Mouse (Mus musculus) hindbrain, embryonic 13.5 days (tissue): ENCODE measurements around the gene Tmem252. TPM values are rescaled to one million over a fixed set of nuclear protein-coding genes. Genes with fewer than 3 reads are reported as not detected.

ENCODE experiments used
- ATAC-seq: fragments of 200-750 bp; cut with Nextera tagmentation; 2 replicates; pipeline ENCODE4 v1.8.0; 2017; ENCODE audit warnings: moderate TSS enrichment; ENCODE audit not compliant: low FRiP score
- H3K27ac ChIP-seq: fragments of 300-500 bp; sonication (generic); 2 replicates; pipeline ENCODE4 v1.5.1; 2015; ENCODE audit warnings: inconsistent platforms, mild to moderate bottlenecking, moderate library complexity
- H3K27me3 ChIP-seq: fragments of 300-500 bp; sonication (generic); 2 replicates; pipeline ENCODE4 v1.6.1; 2015; ENCODE audit warnings: mild to moderate bottlenecking, inconsistent platforms
- H3K36me3 ChIP-seq: fragments of 300-500 bp; sonication (generic); 2 replicates; pipeline ENCODE4 v1.6.1; 2015; ENCODE audit warnings: mild to moderate bottlenecking, inconsistent platforms
- H3K4me1 ChIP-seq: fragments of 300-500 bp; sonication (generic); replicated peaks from 2 replicates; pipeline ENCODE4 v1.6.1; 2015; ENCODE audit warnings: inconsistent platforms
- H3K4me2 ChIP-seq: fragments of 300-500 bp; sonication (generic); 2 replicates; pipeline ENCODE4 v1.6.1; 2015; ENCODE audit warnings: inconsistent platforms, mild to moderate bottlenecking, moderate library complexity
- H3K4me3 ChIP-seq: fragments of 300-500 bp; sonication (generic); 2 replicates; pipeline ENCODE4 v1.5.1; 2015; ENCODE audit warnings: mild to moderate bottlenecking, inconsistent platforms
- H3K9ac ChIP-seq: fragments of 300-500 bp; sonication (generic); 2 replicates; pipeline ENCODE4 v1.6.1; 2015; ENCODE audit warnings: mild to moderate bottlenecking, inconsistent platforms
- H3K9me3 ChIP-seq: fragments of 300-500 bp; sonication (generic); 2 replicates; pipeline ENCODE4 v1.6.1; 2016; ENCODE audit warnings: inconsistent platforms
- WGBS: fragments of 180-500 bp; shearing (Covaris S2); methylation state at CpG from one replicate; pipeline ENCODE4 v1.1.7; 2015; 5-methylcytosine and 5-hydroxymethylcytosine counted together
- polyA plus RNA-seq: library from polyadenylated mRNA; unstranded; fragments of >200 nt; fragmentation: Nextera tagmentation; extraction: Ambion mirVana; gene quantifications from 2 replicates; pipeline ENCODE4 v1.2.1, GENCODE M21; 2015

Gene Tmem252
- 1.2 and 1.7 TPM in 2 replicates for polyA plus RNA-seq

DNA sequence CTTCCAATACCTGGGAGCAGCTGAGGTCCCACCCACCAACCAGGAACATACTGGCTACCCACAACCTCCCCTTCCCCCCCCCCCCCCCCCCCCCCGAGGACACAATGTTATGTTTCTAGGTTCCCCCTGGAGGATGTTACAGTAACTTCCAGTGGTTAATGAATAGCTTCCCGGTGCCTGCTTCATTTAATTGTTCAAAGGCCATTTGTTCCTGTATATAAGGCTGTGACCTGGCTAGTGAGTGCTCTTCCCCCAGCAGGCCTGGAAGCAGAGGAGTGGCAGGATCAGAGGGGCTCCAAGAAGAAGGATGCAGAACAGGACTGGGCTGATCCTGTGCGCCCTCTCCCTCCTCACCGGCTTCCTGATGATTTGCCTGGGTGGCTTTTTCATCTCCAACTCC is at the start of gene Tmem252:
Gene Tmem252 (plus strand): TSS at position 247 of the 400 bp plus-strand sequence.
- Histone ChIP-seq H3K27me3 (no peaks in the 10 kb centered on the region), H3K4me3 (no peak within 1 kb of the TSS), H3K9me3 (no peaks in the 10 kb centered on the region), H3K27ac (no peak within 1 kb of the TSS), H3K9ac (no peak within 1 kb of the TSS), H3K36me3 (no peaks in the 10 kb centered on the region), H3K4me2 (no peak within 1 kb of the TSS), H3K4me1 (no peaks in the 10 kb centered on the region)
- no peak for ATAC-seq
- WGBS = 65% methylated on average over 3 of the region's 4 CpGs

DNA sequence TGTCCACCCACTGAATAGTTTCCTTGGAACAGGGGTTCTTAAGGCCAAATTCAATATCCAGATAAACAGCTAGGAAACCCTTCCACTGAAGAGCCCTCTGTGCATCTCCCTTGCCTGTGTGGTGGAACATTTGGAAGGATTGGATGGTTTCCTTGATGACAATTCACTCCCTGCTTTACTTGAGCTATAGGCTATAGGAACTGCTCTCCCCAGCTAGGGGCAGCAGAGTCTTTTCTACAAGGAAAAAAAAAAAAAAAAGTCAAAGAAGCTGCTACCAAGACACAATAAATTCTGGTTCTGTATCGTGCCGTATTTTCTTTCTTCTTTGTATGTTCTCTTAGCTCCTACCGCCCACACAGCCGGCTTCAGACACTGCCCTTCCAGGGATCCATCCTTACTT is 45.8 kb upstream of the Tmem252 start:
- H3K9ac ChIP-seq = no peak overlapping the region
- H3K4me2 ChIP-seq = no peak overlapping the region
- WGBS = 85% methylated on average over 4 of the region's 4 CpGs
- H3K27me3 ChIP-seq = no peaks in the 10 kb centered on the region; the same call in 1 of the 2 replicates
- no peak overlapping the region for H3K4me3 ChIP-seq
- no peaks in the 10 kb centered on the region for H3K4me1 ChIP-seq
- H3K9me3 ChIP-seq = no peaks in the 10 kb centered on the region
- no peak for ATAC-seq
- H3K27ac ChIP-seq = no peak overlapping the region
- no peaks in the 10 kb centered on the region for H3K36me3 ChIP-seq

DNA sequence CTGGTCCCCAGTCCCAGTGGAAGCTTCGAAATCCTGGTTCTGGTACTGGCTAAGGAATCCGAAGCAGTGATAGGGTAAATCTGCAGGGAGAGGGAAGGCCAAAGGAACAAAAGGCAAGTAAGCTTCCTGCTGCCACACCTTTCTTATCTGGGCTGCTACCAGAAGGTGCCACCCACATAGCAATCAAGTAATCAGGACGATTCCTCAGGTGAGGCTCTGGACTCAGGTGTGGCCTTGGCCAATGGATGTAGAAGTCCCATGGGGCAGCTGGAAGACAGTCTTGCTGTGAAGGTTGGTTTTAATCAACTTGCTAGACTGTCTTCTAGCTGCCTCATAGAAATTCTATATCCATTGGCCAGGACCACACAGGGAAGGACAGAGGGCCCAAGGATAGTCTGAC is 40.8 kb upstream of the Tmem252 start:
- 91% methylated on average over 3 of the region's 3 CpGs for WGBS

DNA sequence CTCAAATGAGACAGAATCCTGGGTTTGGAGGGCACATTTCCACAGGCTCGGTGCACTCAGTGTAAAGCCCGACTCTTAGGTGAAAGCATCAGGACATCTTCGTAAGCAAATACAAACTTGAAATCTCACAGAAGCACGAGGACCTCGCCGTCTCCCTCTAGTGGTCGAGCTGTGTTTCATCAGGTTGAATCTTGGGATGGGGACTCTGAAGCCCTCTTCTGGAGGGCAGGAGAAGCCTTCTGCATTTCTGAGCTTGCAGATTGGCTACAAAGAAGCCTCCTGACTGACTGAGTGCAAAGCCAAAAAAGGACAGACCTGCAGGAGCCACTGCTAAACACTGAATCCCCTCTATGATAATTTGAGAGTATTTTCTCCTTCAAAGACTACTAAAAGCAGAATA is 39.2 kb upstream of the Tmem252 start:
- H3K36me3 ChIP-seq = no peaks in the 10 kb centered on the region
- H3K4me2 ChIP-seq = no peak overlapping the region
- no peak overlapping the region for H3K27ac ChIP-seq
- H3K9me3 ChIP-seq = no peaks in the 10 kb centered on the region
- no peaks in the 10 kb centered on the region for H3K27me3 ChIP-seq
- WGBS = 9% methylated on average over 7 of the region's 7 CpGs
- H3K4me3 ChIP-seq = no peak overlapping the region
- no peak for ATAC-seq
- no peaks in the 10 kb centered on the region for H3K4me1 ChIP-seq
- H3K9ac ChIP-seq = no peak overlapping the region

More for the DNA sequence above, 40.8 kb upstream of the Tmem252 start:
- Histone ChIP-seq H3K4me3 (no peak overlapping the region), H3K4me2 (no peak overlapping the region), H3K9me3 (no peaks in the 10 kb centered on the region), H3K27me3 (no peaks in the 10 kb centered on the region), H3K36me3 (no peaks in the 10 kb centered on the region), H3K27ac (no peak overlapping the region), H3K9ac (no peak overlapping the region), H3K4me1 (no peaks in the 10 kb centered on the region)
- ATAC-seq = no peak

DNA sequence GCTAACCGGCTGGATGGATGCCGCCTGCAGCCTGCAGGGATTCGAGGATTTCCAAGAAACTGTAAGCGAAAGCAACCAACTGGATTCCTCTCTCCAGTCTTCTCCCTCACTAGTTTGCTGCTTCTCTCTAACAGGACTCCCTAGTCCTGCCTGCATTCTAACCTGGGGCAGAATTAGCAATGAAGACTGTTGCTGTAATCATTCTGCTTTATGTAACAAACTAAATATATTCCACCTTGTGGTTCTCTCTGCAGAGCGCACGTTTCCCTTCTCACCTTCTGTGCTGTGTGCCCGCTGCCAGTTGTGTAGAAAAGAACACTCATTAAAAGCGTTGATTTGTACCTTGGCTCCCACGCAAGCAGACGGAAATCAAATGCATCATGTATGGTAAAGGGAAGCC is 37.2 kb upstream of the Tmem252 start:
- no peak for ATAC-seq
- H3K27me3 ChIP-seq = no peaks in the 10 kb centered on the region
- WGBS = 90% methylated on average over 10 of the region's 10 CpGs
- no peaks in the 10 kb centered on the region for H3K4me1 ChIP-seq
- no peaks in the 10 kb centered on the region for H3K9me3 ChIP-seq
- H3K36me3 ChIP-seq = no peaks in the 10 kb centered on the region
- no peak overlapping the region for H3K9ac ChIP-seq
- H3K4me2 ChIP-seq = no peak overlapping the region
- H3K4me3 ChIP-seq = no peak overlapping the region
- H3K27ac ChIP-seq = no peak overlapping the region

DNA sequence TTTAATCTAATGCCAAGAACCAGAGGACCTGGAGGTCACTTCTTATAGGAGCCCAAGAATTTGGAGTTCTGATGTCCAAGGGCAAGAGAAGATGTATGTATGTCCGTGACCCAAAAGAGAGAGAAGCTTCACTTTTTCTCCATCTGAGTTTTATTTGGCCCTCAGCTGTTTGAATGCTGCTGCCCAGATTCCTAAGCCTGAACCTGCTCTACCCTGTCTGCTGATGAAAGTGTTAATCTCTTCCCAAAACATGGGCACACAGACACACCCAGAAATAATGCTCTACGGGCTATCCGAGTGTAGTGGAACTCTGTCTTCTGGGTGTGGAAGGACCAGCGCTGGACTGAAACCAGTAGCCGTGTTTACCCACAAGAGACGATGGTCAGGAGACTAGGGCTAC is 35.8 kb upstream of the Tmem252 start:
- no peak overlapping the region for H3K4me2 ChIP-seq
- no peak for ATAC-seq
- H3K36me3 ChIP-seq = no peaks in the 10 kb centered on the region
- H3K27me3 ChIP-seq = no peaks in the 10 kb centered on the region
- H3K4me3 ChIP-seq = no peak overlapping the region
- H3K9me3 ChIP-seq = no peaks in the 10 kb centered on the region
- no peaks in the 10 kb centered on the region for H3K4me1 ChIP-seq
- WGBS = 89% methylated on average over 6 of the region's 6 CpGs
- H3K27ac ChIP-seq = no peak overlapping the region
- no peak overlapping the region for H3K9ac ChIP-seq

DNA sequence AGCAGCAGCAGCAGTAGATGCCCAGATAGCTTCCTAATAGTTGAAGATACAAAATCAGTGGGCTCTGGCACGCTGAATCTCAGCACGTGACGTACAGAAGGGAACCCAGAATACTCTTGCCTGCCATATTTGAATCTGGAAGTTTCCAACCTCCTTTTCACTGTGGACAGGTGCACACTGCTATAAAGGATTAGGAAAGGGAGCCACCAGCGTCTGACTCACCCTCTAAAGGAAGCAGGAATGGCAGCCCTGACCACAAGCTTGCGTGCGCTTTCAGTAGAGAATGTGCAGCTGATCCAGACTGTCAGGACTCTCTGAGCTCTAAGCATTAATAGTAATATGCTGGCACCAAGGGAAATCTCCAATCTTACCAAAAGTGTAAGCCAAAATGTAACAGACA is 32.8 kb upstream of the Tmem252 start:
- no peaks in the 10 kb centered on the region for H3K27me3 ChIP-seq
- 90% methylated on average over 6 of the region's 6 CpGs for WGBS

DNA sequence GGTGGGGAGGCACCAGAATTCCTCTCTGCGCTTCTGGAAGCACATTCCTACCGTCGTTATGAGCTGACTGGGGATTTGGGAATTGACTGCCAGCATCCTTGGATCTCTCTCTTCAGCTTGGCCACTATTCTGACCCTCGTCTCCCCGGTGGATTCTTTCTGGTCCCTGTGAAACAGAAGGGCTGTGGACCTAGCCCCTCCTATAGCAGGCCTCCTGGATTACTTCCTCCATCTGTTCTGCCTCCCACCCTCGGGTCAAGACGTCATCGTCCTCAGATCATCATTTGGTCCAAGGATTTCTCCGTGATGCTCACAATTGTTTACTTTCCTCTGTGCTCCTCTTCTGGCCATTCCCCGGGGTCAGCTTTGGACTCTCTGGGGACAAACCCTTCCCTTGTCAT is 28.8 kb upstream of the Tmem252 start:
- no peak for ATAC-seq
- no peak overlapping the region for H3K4me2 ChIP-seq
- no peak overlapping the region for H3K9ac ChIP-seq
- no peaks in the 10 kb centered on the region for H3K27me3 ChIP-seq
- H3K9me3 ChIP-seq = no peaks in the 10 kb centered on the region
- H3K4me3 ChIP-seq = no peak overlapping the region
- H3K27ac ChIP-seq = no peak overlapping the region
- no peaks in the 10 kb centered on the region for H3K36me3 ChIP-seq
- 69% methylated on average over 10 of the region's 10 CpGs for WGBS
- 0 out of 2 replicates have a peak, but pooled peaks cover 6% of the 10 kb centered on the region for H3K4me1 ChIP-seq

More for the DNA sequence above, 32.8 kb upstream of the Tmem252 start:
- Histone ChIP-seq H3K4me3 (no peak overlapping the region), H3K27ac (no peak overlapping the region), H3K36me3 (no peaks in the 10 kb centered on the region), H3K4me1 (0 out of 2 replicates have a peak, but pooled peaks cover 6% of the 10 kb centered on the region), H3K9me3 (no peaks in the 10 kb centered on the region), H3K4me2 (no peak overlapping the region), H3K9ac (no peak overlapping the region)
- ATAC-seq = no peak

DNA sequence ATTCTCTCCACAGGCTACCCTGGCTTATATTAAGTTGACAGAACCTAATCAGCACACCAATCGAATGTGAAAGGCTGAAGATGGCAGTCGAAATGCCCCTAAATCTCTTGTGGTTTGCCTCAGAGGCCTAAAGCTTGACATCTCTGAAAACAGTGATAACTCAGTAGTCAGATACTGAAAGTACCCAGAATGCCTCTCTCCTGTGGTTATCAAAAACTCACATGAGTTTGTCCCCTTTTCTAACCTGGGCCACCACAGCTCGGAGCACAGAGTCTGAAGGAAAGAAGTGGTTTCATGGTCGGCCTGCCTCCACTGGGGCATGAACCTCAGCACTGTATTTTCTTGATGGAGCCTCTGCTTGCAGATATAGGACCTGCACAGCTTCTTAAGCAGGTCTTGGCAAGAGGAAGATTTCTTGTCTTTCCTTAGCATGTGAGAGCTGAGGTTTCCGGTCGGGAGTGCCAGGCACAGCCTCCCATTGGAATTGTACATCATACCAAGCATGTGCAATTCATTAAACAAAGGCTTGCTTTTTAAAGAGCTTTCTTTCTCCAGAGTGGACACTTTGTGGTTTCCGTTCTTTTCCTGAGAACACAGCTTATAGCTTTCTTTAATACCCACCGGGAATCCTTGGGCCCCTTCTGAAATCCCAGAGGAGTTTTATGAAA is 27.5 kb upstream of the Tmem252 start:
- WGBS = 81% methylated on average over 8 of the region's 8 CpGs
- Histone ChIP-seq H3K27ac (no peak overlapping the region), H3K9ac (no peak overlapping the region), H3K4me3 (no peak overlapping the region), H3K9me3 (no peaks in the 10 kb centered on the region), H3K36me3 (no peaks in the 10 kb centered on the region), H3K4me1 (peaks cover 8% of the 10 kb centered on the region; the same call in 1 of the 2 replicates), H3K27me3 (no peaks in the 10 kb centered on the region), H3K4me2 (no peak overlapping the region)
- no peak for ATAC-seq

DNA sequence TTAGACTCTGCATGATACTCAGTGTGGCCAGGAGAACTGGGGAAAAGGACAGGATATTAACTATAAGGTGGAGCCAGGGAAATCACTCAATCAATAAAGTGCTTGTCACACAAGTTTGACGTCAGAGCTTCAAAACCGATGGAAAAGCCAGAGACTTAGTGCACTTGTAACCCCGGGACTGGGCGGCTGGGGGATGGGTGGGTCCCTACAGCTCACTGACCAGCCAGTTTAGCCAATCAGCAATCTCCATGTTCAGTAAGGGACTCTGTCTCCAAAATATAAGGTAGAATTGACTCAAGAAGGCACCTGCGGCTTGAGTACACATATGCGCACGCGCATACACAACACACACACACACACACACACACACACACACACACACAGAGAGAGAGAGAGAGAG is 25.8 kb upstream of the Tmem252 start:
- Histone ChIP-seq H3K9ac (no peak overlapping the region), H3K4me2 (no peak overlapping the region), H3K4me3 (no peak overlapping the region), H3K4me1 (peaks cover 11% of the 10 kb centered on the region; the same call in 1 of the 2 replicates), H3K27ac (no peak overlapping the region), H3K27me3 (no peaks in the 10 kb centered on the region), H3K9me3 (no peaks in the 10 kb centered on the region), H3K36me3 (no peaks in the 10 kb centered on the region)
- ATAC-seq = no peak
- 84% methylated on average over 8 of the region's 8 CpGs for WGBS

DNA sequence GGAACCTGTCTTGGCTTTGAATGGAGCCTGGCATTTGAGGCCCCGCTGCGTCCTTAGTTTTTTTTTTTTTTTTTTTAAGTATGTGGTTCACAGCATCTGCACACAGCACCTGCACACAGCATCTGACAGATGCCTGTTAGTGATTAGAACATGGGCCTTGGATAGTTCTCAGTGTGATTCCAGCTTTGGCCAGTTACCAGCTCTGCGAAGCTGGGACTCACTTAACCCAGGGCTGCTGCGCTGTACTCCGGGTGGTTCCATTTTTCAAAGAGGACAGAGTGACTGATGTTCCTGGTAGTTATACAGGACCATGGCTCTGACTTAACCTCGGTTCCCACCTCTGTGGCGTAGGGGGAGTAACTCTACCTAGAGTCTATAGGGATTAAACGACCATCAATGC is 23.4 kb upstream of the Tmem252 start:
- ATAC-seq = no peak
- H3K4me1 ChIP-seq = peaks cover 12% of the 10 kb centered on the region; the same call in 1 of the 2 replicates
- no peaks in the 10 kb centered on the region for H3K9me3 ChIP-seq
- no peak overlapping the region for H3K4me2 ChIP-seq
- no peak overlapping the region for H3K9ac ChIP-seq
- 71% methylated on average over 8 of the region's 8 CpGs for WGBS
- H3K27ac ChIP-seq = no peak overlapping the region
- H3K36me3 ChIP-seq = no peaks in the 10 kb centered on the region
- no peak overlapping the region for H3K4me3 ChIP-seq
- H3K27me3 ChIP-seq = no peaks in the 10 kb centered on the region

DNA sequence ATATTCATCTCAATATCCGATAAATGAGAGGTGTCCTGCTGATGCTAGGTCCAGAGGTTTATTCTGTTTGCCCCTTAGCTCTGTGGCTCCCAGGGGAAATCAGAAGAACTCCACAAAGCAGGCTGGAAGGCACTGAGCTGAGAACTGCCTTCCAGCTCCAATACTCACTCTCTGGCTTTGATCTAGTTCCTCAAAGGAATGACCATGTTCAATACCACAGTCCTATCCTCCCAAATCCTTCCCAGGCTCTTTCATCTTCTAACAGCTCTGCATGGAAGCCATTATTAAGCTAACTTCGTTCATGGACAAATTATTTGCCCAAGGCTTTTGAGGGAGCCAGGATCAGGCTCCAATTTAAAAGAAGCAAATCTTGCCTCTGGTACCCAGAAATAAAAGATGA is 22.2 kb upstream of the Tmem252 start:
- ATAC-seq = no peak
- H3K9me3 ChIP-seq = no peaks in the 10 kb centered on the region
- H3K4me3 ChIP-seq = no peak overlapping the region
- peaks cover 8% of the 10 kb centered on the region; the same call in 1 of the 2 replicates for H3K4me1 ChIP-seq
- no peaks in the 10 kb centered on the region for H3K27me3 ChIP-seq
- H3K9ac ChIP-seq = no peak overlapping the region
- 65% methylated on average over 2 of the region's 2 CpGs for WGBS
- no peak overlapping the region for H3K27ac ChIP-seq
- H3K4me2 ChIP-seq = no peak overlapping the region
- H3K36me3 ChIP-seq = no peaks in the 10 kb centered on the region

DNA sequence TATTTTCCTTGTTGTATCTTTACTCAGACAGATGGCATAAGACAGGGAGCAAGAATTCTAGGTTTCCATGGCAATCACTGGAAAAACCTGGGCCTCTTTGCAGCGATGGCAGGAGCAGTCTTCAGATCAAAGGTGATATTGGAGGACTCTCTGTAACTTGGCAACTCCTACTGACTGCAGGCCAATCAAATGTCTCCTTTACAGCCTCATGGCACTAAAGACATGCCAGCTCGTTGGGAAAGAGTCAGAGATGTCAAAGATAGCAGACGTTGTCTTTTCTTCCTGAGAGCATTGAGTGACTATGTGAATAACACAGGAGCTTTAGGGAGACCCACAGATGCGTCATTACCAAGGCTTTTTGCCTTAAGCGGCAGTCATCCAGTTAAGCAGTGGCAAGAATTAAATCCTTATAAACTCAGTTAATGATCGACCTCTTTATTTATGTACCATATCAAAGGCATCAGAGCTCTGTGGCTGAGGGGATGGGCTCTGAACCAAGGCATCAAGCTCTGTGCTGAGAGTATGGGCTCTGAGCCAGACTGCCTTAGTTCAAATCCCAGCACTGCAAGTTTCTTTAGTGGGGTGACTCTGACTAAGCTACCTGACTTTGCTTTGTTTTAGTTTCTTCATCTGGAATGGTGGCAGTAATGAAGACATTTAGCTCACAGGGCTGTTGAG is 21.3 kb upstream of the Tmem252 start:
- no peak overlapping the region for H3K4me3 ChIP-seq
- H3K36me3 ChIP-seq = no peaks in the 10 kb centered on the region
- no peak overlapping the region for H3K27ac ChIP-seq
- H3K4me1 ChIP-seq = peaks cover 8% of the 10 kb centered on the region; the same call in 1 of the 2 replicates
- no peak overlapping the region for H3K4me2 ChIP-seq
- no peak for ATAC-seq
- H3K9ac ChIP-seq = no peak overlapping the region
- 42% methylated on average over 6 of the region's 6 CpGs for WGBS
- H3K27me3 ChIP-seq = no peaks in the 10 kb centered on the region
- no peaks in the 10 kb centered on the region for H3K9me3 ChIP-seq
